Mouse (Mus musculus) liver, embryonic 14.5 days (tissue): ENCODE data around the gene Nutf2-ps1. TPM values are rescaled to one million over a fixed set of nuclear protein-coding genes. Genes with fewer than 3 reads are reported as not detected.
A peak's percentile ranks its signal among the peaks of the same experiment; 100 is the strongest.
"Not testable (repeated sequence)": the region's sequence is repeated elsewhere in the genome, so short reads cannot be mapped to it uniquely, and the experiment has no call there.

Experiments used
- ATAC-seq: fragments of 200-750 bp; cut with Nextera tagmentation; 2 replicates; pipeline ENCODE4 v1.8.0; 2017; ENCODE audit warnings: moderate number of reproducible peaks, mild to moderate bottlenecking, moderate library complexity; ENCODE audit not compliant: insufficient read depth
- DNase-seq, 3 experiments: peaks; one replicate each; pipeline ENCODE4 v3.0.0-alpha.2; 2012 to 2013; ENCODE audit warnings: low read depth in 3 of 3, low spot score in 3 of 3
- H3K27ac ChIP-seq: fragments of 300-500 bp; sonication (generic); 2 replicates; pipeline ENCODE4 v1.5.1; 2014; ENCODE audit warnings: moderate library complexity, mild to moderate bottlenecking, control low read depth, inconsistent platforms
- H3K27me3 ChIP-seq: fragments of 300-500 bp; sonication (generic); 2 replicates; pipeline ENCODE4 v1.6.1; 2014; ENCODE audit warnings: mild to moderate bottlenecking, low read length, moderate library complexity; ENCODE audit not compliant: control insufficient read depth, insufficient read depth
- H3K36me3 ChIP-seq: fragments of 300-500 bp; sonication (generic); replicated peaks from 2 replicates; pipeline ENCODE4 v1.6.1; 2014; ENCODE audit warnings: low read depth; ENCODE audit not compliant: control insufficient read depth, insufficient read depth
- H3K4me1 ChIP-seq, 2 experiments: fragments of 200-500 bp in 1 of 2; fragments of 300-500 bp in 1 of 2; sonication (generic) in 1 of 2; replicated peaks; 2 replicates each; pipeline ENCODE4 v1.6.1; 2012 to 2014; ENCODE audit warnings: antibody characterized with exemption in 1 of 2, inconsistent platforms in 1 of 2, low read length in 1 of 2; ENCODE audit not compliant: control insufficient read depth in 2 of 2, insufficient read depth in 2 of 2
- H3K4me2 ChIP-seq: fragments of 300-500 bp; sonication (generic); 2 replicates; pipeline ENCODE4 v1.6.1; 2014; ENCODE audit warnings: low read depth, mild to moderate bottlenecking, control low read depth, moderate library complexity
- H3K4me3 ChIP-seq, 2 experiments: fragments of 200-500 bp in 1 of 2; fragments of 300-500 bp in 1 of 2; sonication (generic) in 1 of 2; 2 replicates each; pipeline ENCODE4 v1.5.1; 2012 to 2014; ENCODE audit warnings: low read depth in 2 of 2, low read length in 2 of 2, mild to moderate bottlenecking in 2 of 2, control low read depth in 1 of 2, inconsistent platforms in 1 of 2, moderate library complexity in 1 of 2; ENCODE audit not compliant: insufficient read depth in 1 of 2
- H3K9ac ChIP-seq: fragments of 300-500 bp; sonication (generic); replicated peaks from 2 replicates; pipeline ENCODE4 v1.6.1; 2014; ENCODE audit warnings: mild to moderate bottlenecking, control low read depth, moderate library complexity
- H3K9me3 ChIP-seq: fragments of 300-500 bp; sonication (generic); 2 replicates; pipeline ENCODE4 v1.6.1; 2016; ENCODE audit warnings: low read length, mixed read lengths; ENCODE audit not compliant: control insufficient read depth
- CTCF ChIP-seq: IDR thresholded peaks from 2 replicates; pipeline ENCODE4 v1.5.1; 2016; ENCODE audit warnings: antibody characterized with exemption, low read depth, control low read depth
- EP300 ChIP-seq: IDR thresholded peaks from 2 replicates; pipeline ENCODE4 v1.6.1; 2016; ENCODE audit warnings: antibody characterized with exemption, low read depth
- WGBS: fragments of 180-500 bp; shearing (Covaris S2); extraction: QIAGEN DNeasy Blood & Tissue Kit; methylation state at CpG from one replicate; pipeline ENCODE4 v1.1.7; 2014; ENCODE audit not compliant: insufficient replicate concordance; 5-methylcytosine and 5-hydroxymethylcytosine counted together
- polyA plus RNA-seq, 2 experiments: library from polyadenylated mRNA; depleted of rRNA in 1 of 2; stranded (reverse) in 1 of 2; unstranded in 1 of 2; fragments of >200 nt; fragmentation: Nextera tagmentation in 1 of 2; extraction: Ambion mirVana in 1 of 2; gene quantifications; 2 replicates each; pipeline versions ENCODE4 v1.2.1 to v1.2.3; 2012 to 2014

Nutf2-ps1 gene
- polyA plus RNA-seq (2012; rRNA removed), result 45.0 and 105 TPM in 2 replicates
- polyA plus RNA-seq (2014; fragmentation: Nextera tagmentation; extraction: Ambion mirVana), result 167 and 188 TPM in 2 replicates

DNA sequence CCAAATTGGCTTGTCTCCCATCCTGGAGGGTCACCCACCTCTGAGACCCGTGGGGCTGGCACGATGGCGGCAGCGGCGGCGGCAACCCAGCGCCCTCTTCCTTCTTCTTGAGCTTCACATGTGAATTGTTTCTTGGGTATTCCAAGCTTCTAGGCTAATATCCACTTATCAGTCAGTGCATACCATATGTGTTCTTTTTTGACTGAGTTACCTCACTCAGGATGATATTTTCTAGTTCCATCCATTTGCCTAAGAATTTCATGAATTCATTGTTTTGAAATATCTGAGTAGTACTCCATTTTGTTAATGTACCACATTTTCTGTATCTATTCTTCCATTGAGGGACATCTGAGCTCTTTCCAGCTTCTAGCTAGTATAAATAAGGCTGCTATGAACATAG lies at the start of gene Nutf2-ps1:
TSS of gene Nutf2-ps1 (minus strand) at position 101 of the 400 bp plus-strand sequence.
- not testable (repeated sequence) for H3K4me1 ChIP-seq, H3K9me3 ChIP-seq, H3K36me3 ChIP-seq, H3K4me2 ChIP-seq, DNase-seq, H3K4me3 ChIP-seq, ATAC-seq, H3K27ac ChIP-seq, H3K27me3 ChIP-seq, H3K9ac ChIP-seq
- 87% methylated on average over 7 of the region's 7 CpGs for WGBS

- no peak overlapping the region for H3K9ac ChIP-seq
- H3K4me2 ChIP-seq, result no peak overlapping the region
- ATAC-seq (no peak), DNase-seq (no peak)
- H3K36me3 ChIP-seq, result peaks cover 78% of the 10 kb centered on the region
- no peaks in the 10 kb centered on the region for H3K4me1 ChIP-seq
- H3K9me3 ChIP-seq, result no peaks in the 10 kb centered on the region
- TF ChIP-seq CTCF (peak; percentile 35; the same call in 1 of the 2 replicates), EP300 (no peak)
- H3K27ac ChIP-seq, result no peak overlapping the region
- H3K4me3 ChIP-seq, result no peak overlapping the region
- WGBS, result 82% methylated on average over 2 of the region's 2 CpGs
- no peaks in the 10 kb centered on the region for H3K27me3 ChIP-seq
Observed at GRCm38 (mm10) chr19:53638041-53638440, 49.2 kb upstream of the Nutf2-ps1 start.

- Histone ChIP-seq H3K4me1 (no peaks in the 10 kb centered on the region), H3K4me2 (no peak overlapping the region), H3K4me3 (no peak overlapping the region), H3K9me3 (no peaks in the 10 kb centered on the region), H3K27me3 (no peaks in the 10 kb centered on the region), H3K27ac (no peak overlapping the region), H3K36me3 (peaks cover 78% of the 10 kb centered on the region), H3K9ac (no peak overlapping the region)
- no peak for TF ChIP-seq EP300
- TF ChIP-seq CTCF, result no peak
- DNase-seq (no peak), ATAC-seq (no peak)
- 90% methylated on average over 13 of the region's 13 CpGs for WGBS
Observed at GRCm38 (mm10) chr19:53621681-53622080, 32.8 kb upstream of the Nutf2-ps1 start.

GRCm38 (mm10) chr19:53608921-53609320 lies 20.1 kb upstream of the Nutf2-ps1 start:
- DNase-seq (no peak), ATAC-seq (no peak)
- 82% methylated on average over 6 of the region's 6 CpGs for WGBS
- Histone ChIP-seq H3K4me1 (peaks cover 3 to 4% of the 10 kb centered on the region in 2 experiments; a peak in 2 of 4 replicates), H3K9me3 (no peaks in the 10 kb centered on the region), H3K27me3 (no peaks in the 10 kb centered on the region), H3K36me3 (peaks cover 26% of the 10 kb centered on the region), H3K27ac (no peak overlapping the region), H3K4me3 (no peak overlapping the region), H3K9ac (no peak overlapping the region), H3K4me2 (no peak overlapping the region)
- no peak for TF ChIP-seq CTCF
- TF ChIP-seq EP300, result no peak

GRCm38 (mm10) chr19:53601363-53601655 lies 12.4 kb upstream of the Nutf2-ps1 start:
- 5% methylated on average over 11 of the region's 11 CpGs for WGBS
- Histone ChIP-seq H3K4me2 (peak overlapping the region; percentile 81), H3K9ac (peak overlapping the region; percentile 97), H3K9me3 (no peaks in the 10 kb centered on the region), H3K4me3 (peak overlapping the region; percentile 92 to 99), H3K4me1 (peaks cover 12 to 13% of the 10 kb centered on the region in 2 experiments), H3K36me3 (peaks cover 22% of the 10 kb centered on the region), H3K27ac (peak overlapping the region; percentile 79), H3K27me3 (no peaks in the 10 kb centered on the region)
- DNase-seq (no peak), ATAC-seq (no peak)
- TF ChIP-seq EP300, result no peak
- no peak for TF ChIP-seq CTCF
